Mouse (Mus musculus) frontal cortex, postnatal 10 days (tissue): ENCODE data around the gene Naa60.
"Not testable (repeated sequence)": the region's sequence is repeated elsewhere in the genome, so short reads cannot be mapped to it uniquely, and the experiment has no call there.

Source experiments
- DNase-seq, 2 experiments: peaks; one replicate each; pipeline ENCODE4 v3.0.0; 2022; ENCODE audit warnings: low spot score in 2 of 2, mixed read lengths in 1 of 2

Naa60 gene

GRCm38 (mm10) chr16:3872216-3873047, at the start of gene Naa60:
Naa60 (plus strand) TSS chr16:3872375.
- peak; percentile 88 to 90 for DNase-seq

GRCm38 (mm10) chr16:3828021-3828420, 44.2 kb upstream of the Naa60 start:
- no peak for DNase-seq

GRCm38 (mm10) chr16:3829727-3830126, 42.4 kb upstream of the Naa60 start:
- no peak for DNase-seq

GRCm38 (mm10) chr16:3830588-3831109, 41.5 kb upstream of the Naa60 start, which contains the start of gene Olfr15:
Olfr15 (plus strand) TSS chr16:3830878.
- DNase-seq: no peak

- no peak for DNase-seq
Measured at GRCm38 (mm10) chr16:3835461-3835860, 36.7 kb upstream of the Naa60 start.

GRCm38 (mm10) chr16:3839157-3839885, 32.9 kb upstream of the Naa60 start:
- DNase-seq: no peak

- no peak for DNase-seq
Measured at GRCm38 (mm10) chr16:3842989-3843388, 29.2 kb upstream of the Naa60 start.

- no peak for DNase-seq
Measured at GRCm38 (mm10) chr16:3843796-3844195, 28.4 kb upstream of the Naa60 start.

- peak; percentile 92 to 93 for DNase-seq
Measured at GRCm38 (mm10) chr16:3846711-3847518, 25.3 kb upstream of the Naa60 start, which contains the start of gene Zfp174. Zfp174 (plus strand) TSS chr16:3847268.

- no peak for DNase-seq
Measured at GRCm38 (mm10) chr16:3847871-3848270, 24.3 kb upstream of the Naa60 start.

- no peak for DNase-seq
Measured at GRCm38 (mm10) chr16:3848416-3848815, 23.8 kb upstream of the Naa60 start.

GRCm38 (mm10) chr16:3851301-3851700, 20.9 kb upstream of the Naa60 start:
- not testable (repeated sequence) for DNase-seq

- no peak for DNase-seq
Measured at GRCm38 (mm10) chr16:3852586-3852985, 19.6 kb upstream of the Naa60 start.

GRCm38 (mm10) chr16:3854437-3855182, 17.6 kb upstream of the Naa60 start:
- no peak for DNase-seq

GRCm38 (mm10) chr16:3855776-3856175, 16.4 kb upstream of the Naa60 start:
- no peak for DNase-seq

GRCm38 (mm10) chr16:3859254-3859653, 12.9 kb upstream of the Naa60 start:
- DNase-seq: no peak

- DNase-seq: no peak
Measured at GRCm38 (mm10) chr16:3871815-3872214, 360 bp upstream of the Naa60 start.

- DNase-seq: no peak
Measured at GRCm38 (mm10) chr16:3876346-3876745, 4.2 kb downstream of the Naa60 start.

GRCm38 (mm10) chr16:3884201-3885064, 12.3 kb downstream of the Naa60 start, which contains the start of the genes Zfp597 and Gm20695:
Zfp597 (minus strand) TSS chr16:3884561.
Gm20695 (plus strand) TSS chr16:3884648.
- DNase-seq: peak; percentile 85 to 93
